Mouse (Mus musculus): Measurements from ENCODE around the gene Smyd4.

Gene Smyd4

DNA sequence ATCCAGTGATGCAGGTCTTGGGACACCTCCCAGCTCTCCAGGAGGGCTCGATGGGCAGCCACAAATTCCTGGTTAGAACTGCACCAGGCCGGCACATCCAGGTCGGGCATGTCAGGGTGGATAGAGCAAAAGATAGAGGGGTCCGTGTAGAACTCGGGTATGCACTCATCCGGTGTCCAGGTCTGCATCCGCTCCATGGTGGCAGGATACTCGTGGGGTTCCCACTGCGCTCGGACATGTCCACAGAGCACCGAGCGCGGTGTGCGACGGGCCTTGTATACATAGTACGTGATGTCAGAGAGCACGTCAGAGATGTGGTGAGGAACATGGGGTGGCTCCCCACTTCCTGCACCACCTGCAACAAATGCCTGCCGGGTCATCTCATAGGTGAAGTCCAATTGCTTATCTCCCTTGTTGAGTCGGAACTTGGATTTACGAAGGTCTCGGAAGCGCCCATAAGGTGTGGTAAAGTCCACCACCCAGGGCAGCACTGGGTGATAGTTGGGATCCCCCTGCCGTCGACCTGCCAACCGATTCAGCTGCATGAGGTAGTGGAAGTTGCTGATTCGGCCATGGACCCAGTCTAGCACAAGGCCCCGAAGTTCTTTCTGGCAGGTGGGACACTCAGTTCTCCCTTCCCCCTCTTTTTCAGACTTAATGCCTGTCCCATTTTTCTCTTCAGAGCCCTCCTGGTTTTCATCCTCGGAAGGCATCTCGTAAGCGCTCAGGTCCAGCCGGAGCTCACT, 104.8 kb downstream of the Smyd4 start:
- DNase-seq (ENCODE audit: low spot score in 2 of 2), result no peak

DNA sequence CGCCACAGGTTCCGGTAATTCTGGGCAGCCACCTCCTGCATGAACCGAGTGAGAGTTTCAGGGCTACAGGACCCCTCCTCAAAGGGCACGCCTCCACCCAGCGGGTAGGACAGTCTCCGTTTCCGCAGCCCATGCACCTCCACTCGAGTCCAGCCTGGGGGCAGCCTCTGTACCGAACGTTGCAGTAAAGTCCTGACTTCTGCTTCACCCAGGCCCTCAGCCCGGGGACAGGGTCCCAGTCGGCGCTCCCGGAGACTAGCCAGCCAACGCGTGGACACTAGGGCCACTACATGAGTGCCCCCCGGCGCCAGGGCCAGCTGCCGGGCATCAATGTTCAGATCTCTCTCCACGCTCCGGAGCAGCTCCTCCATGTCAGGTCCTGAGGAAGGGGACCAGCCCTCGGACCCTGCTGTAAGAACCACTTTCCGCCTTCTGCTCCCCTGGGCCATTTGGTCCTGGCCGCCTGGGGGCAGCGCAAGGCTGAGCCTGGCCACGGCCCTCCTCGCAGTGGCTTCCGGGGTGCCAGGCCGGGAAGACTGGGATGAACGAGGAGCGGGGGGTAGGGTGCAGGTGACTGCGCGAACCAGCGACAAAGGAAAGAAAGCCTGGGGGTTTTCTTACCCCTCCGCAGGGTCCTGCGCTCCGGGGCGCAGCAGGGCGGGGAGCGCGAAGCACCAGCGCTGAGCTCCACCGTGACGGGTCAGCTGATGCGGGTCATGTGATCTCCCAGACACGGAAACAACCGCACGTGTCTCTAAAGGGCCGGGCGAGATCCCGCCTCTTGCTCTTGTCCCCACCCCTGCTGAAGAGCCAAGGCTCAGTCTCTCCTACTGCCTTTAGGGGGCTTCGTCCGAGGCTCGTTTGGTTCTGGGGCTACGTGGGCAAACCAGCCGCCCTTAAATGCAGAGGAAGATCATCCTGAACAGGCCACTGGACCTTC, 106.0 kb downstream of the Smyd4 start, which contains the start of gene Wdr81:
Wdr81 (minus strand) TSS at position 727 of the 940 bp plus-strand sequence.
- DNase-seq (ENCODE audit: low spot score in 2 of 2), result peak; percentile 86 to 89

Data from urinary bladder, adult 18-20 months (tissue).